Mouse (Mus musculus): ENCODE results near the gene Flrt1.

- no peak for TF ChIP-seq CTCF (IDR thresholded peaks at IDR 0.05)
- no peak for TF ChIP-seq POLR2A (IDR thresholded peaks at IDR 0.05; ENCODE audit: insufficient read depth, low read depth, low read length)
- no peak for TF ChIP-seq EP300 (IDR thresholded peaks at IDR 0.05; ENCODE audit: insufficient read depth, low read depth, low read length)
These were observed 27.9 kb downstream of the Flrt1 start for GRCm38 (mm10) chr19:7077666-7078065.
